Mouse (Mus musculus) forebrain, embryonic 16.5 days (tissue): ENCODE results near the gene Zdhhc14. TPM values are rescaled to one million over a fixed set of nuclear protein-coding genes. Genes with fewer than 3 reads are reported as not detected.

Experiments used
- ATAC-seq: fragments of 200-750 bp; cut with Nextera tagmentation; 2 replicates; pipeline ENCODE4 v1.8.0; 2017; ENCODE audit warnings: mild to moderate bottlenecking, moderate library complexity
- H3K27ac ChIP-seq: fragments of 300-500 bp; sonication (generic); 2 replicates; pipeline ENCODE4 v1.5.1; 2014; ENCODE audit warnings: low read length, control low read depth
- H3K27me3 ChIP-seq: fragments of 300-500 bp; sonication (generic); replicated peaks from 2 replicates; pipeline ENCODE4 v1.6.1; 2014; ENCODE audit warnings: low read length; ENCODE audit not compliant: control insufficient read depth, insufficient read depth
- H3K36me3 ChIP-seq: fragments of 300-500 bp; sonication (generic); 2 replicates; pipeline ENCODE4 v1.6.1; 2014; ENCODE audit not compliant: control insufficient read depth, insufficient read depth
- H3K4me1 ChIP-seq: fragments of 300-500 bp; sonication (generic); replicated peaks from 2 replicates; pipeline ENCODE4 v1.6.1; 2014; ENCODE audit warnings: low read length; ENCODE audit not compliant: control insufficient read depth, insufficient read depth
- H3K4me2 ChIP-seq: fragments of 300-500 bp; sonication (generic); 2 replicates; pipeline ENCODE4 v1.6.1; 2014; ENCODE audit warnings: mild to moderate bottlenecking, low read length, control low read depth
- H3K4me3 ChIP-seq: fragments of 300-500 bp; sonication (generic); replicated peaks from 2 replicates; pipeline ENCODE4 v1.5.1; 2014; ENCODE audit warnings: mild to moderate bottlenecking, low read length, control low read depth
- H3K9ac ChIP-seq: fragments of 300-500 bp; sonication (generic); replicated peaks from 2 replicates; pipeline ENCODE4 v1.6.1; 2014; ENCODE audit warnings: low read depth, low read length, control low read depth
- H3K9me3 ChIP-seq: fragments of 300-500 bp; sonication (generic); 2 replicates; pipeline ENCODE4 v1.6.1; 2016; ENCODE audit warnings: low read length; ENCODE audit not compliant: control insufficient read depth
- WGBS: fragments of 180-500 bp; shearing (Covaris S2); extraction: QIAGEN DNeasy Blood & Tissue Kit; methylation state at CpG from one replicate; pipeline ENCODE4 v1.1.7; 2014; 5-methylcytosine and 5-hydroxymethylcytosine counted together
- polyA plus RNA-seq: library from polyadenylated mRNA; unstranded; fragments of >200 nt; fragmentation: Nextera tagmentation; extraction: Ambion mirVana; gene quantifications from 2 replicates; pipeline ENCODE4 v1.2.1, GENCODE M21; 2015

The Zdhhc14 gene
- polyA plus RNA-seq, 1 experiment from 2014 or later = 8.1 TPM

DNA sequence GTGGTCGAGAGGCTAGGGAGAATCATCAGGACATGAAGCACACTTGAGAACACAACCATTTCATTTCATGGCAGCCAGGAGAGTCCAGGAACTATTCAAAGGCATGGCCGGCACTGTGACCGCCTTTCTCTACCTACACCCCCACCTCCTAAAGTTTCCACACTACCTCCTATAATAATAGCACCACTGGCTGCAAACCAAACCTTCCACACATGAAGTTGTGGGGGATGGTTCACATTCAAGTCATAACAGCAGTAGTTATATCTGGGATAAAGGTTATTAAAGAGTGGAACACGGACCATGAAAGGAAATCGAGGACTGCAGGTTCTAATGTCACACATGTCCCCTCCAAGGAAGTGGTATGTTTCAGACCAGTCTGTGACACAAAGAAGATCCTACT is 90.6 kb downstream of the Zdhhc14 start:
- H3K4me1 ChIP-seq = peaks cover 10% of the 10 kb centered on the region
- H3K9me3 ChIP-seq = no peaks in the 10 kb centered on the region
- H3K27me3 ChIP-seq = no peaks in the 10 kb centered on the region
- ATAC-seq = no peak
- no peak overlapping the region for H3K4me3 ChIP-seq
- 84% methylated on average over 5 of the region's 5 CpGs for WGBS
- no peak overlapping the region for H3K9ac ChIP-seq
- H3K36me3 ChIP-seq = no peaks in the 10 kb centered on the region
- no peak overlapping the region for H3K4me2 ChIP-seq
- H3K27ac ChIP-seq = no peak overlapping the region

DNA sequence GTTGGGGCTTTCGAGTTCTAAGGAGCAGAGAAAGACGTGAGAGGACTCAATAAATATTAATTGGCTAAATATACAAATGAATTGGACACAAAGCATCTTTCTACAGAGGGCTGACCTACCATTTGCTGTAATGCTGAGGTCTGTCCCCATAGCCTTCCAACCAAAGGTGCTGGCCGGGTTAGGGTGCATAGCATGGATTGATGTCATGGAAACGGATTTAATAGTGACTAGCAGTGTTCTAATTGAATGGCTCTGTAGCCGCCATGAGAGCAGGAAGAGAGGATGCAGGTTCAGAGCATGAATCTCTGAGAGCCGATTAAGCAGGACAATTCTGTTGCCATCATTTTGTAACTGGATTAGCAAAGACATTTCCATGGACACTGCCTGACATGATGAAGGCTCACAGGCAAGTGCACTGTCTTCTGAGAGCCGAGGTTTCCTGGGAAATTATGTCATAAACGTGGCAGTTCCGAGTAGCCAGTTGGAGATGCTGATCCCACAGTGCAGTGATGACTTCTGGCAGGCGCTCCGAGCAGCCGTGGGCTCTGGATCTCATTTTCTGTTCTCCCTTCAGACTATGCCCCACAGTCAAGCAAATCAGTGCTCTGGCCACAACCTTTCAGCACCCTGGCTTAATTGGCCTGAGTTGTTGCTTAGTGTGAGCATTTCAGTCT is 91.3 kb downstream of the Zdhhc14 start:
- 30% methylated on average over 12 of the region's 12 CpGs for WGBS

DNA sequence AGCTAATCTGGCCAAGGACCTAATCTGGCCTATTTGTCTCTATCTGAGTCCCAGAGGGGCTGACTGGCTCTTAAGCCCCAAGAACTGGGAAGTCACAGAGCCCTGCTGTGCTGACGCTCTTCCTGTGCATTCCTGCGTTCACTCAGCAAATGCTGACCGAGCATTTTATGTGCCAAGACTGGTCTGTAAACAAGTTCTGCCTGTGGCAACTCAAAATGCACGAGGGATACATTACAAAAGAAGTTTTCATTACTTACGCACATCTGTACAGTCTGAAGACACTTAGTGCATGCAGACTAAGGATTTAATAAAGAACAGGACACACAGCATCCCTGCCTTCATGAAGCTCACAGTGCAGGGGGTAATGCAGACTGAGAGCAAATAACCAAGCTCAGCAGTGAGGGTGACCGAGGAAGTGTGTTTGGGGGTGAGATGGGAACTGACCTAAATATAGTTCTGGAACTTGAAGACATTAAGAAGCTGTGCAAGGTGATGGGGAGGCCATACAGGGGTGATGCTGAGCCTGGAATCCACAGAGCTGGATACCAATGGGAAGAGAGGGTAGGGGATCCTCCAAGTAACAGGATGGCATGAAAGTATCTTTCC is 99.3 kb downstream of the Zdhhc14 start:
- H3K4me2 ChIP-seq = no peak overlapping the region
- ATAC-seq = no peak
- no peaks in the 10 kb centered on the region for H3K27me3 ChIP-seq
- H3K9me3 ChIP-seq = no peaks in the 10 kb centered on the region
- H3K4me1 ChIP-seq = no peaks in the 10 kb centered on the region
- H3K4me3 ChIP-seq = no peak overlapping the region
- 71% methylated on average over 6 of the region's 6 CpGs for WGBS
- no peaks in the 10 kb centered on the region for H3K36me3 ChIP-seq
- H3K9ac ChIP-seq = no peak overlapping the region
- H3K27ac ChIP-seq = no peak overlapping the region

More for the DNA sequence above, 91.3 kb downstream of the Zdhhc14 start:
- Histone ChIP-seq H3K27me3 (no peaks in the 10 kb centered on the region), H3K4me1 (peaks cover 10% of the 10 kb centered on the region), H3K36me3 (no peaks in the 10 kb centered on the region), H3K4me3 (no peak overlapping the region), H3K9me3 (no peaks in the 10 kb centered on the region), H3K27ac (no peak overlapping the region), H3K4me2 (0 out of 2 replicates have a peak overlapping the region, but pooled peaks have one; percentile 1), H3K9ac (no peak overlapping the region)
- peak; percentile 47; the same call in 1 of the 2 replicates for ATAC-seq

DNA sequence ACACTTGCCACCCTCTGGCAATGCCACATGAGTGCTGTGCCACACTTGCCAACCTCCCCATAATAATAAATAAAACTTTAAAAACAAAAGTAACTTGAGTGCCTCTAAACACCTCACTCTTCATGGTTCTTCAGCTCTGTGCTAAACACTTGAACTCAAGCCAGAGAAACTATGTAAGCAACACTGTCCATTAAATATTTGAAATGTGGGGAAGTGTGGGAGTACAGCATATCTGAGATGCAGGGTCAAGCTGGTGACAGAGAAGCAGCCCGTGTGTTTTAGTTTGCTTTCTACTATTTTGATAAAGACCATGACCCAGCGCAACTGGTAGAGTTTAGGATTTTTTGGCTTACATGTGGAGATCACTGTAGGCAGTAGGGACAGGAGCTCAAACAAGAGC is 100.7 kb downstream of the Zdhhc14 start:
- Histone ChIP-seq H3K27me3 (no peaks in the 10 kb centered on the region), H3K4me2 (no peak overlapping the region), H3K27ac (no peak overlapping the region), H3K9me3 (no peaks in the 10 kb centered on the region), H3K4me3 (no peak overlapping the region), H3K9ac (no peak overlapping the region), H3K36me3 (no peaks in the 10 kb centered on the region), H3K4me1 (no peaks in the 10 kb centered on the region)
- ATAC-seq = no peak
- 92% methylated on average over 2 of the region's 2 CpGs for WGBS

DNA sequence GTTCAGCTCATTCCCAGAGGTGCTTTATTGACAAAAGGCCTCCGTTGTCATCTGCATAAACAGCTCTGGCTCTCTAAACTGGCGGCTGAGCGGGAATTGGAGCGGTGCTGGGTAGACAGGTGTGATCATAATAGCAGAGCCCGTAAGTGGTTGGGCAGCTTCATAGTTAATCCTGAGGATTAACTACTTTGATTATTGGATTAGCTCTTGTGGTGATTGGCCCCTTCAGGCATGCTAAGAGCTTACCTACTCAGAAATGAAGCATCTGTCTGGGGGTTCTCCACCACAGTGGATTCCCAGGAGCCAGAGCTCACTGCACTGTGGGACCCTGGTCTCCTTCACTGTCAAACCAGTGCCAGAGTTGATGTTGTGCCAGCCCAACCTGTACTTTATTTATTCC is 102.7 kb downstream of the Zdhhc14 start:
- no peaks in the 10 kb centered on the region for H3K9me3 ChIP-seq
- no peaks in the 10 kb centered on the region for H3K27me3 ChIP-seq
- no peak overlapping the region for H3K9ac ChIP-seq
- H3K27ac ChIP-seq = no peak overlapping the region
- H3K4me2 ChIP-seq = no peak overlapping the region
- 29% methylated on average over 5 of the region's 5 CpGs for WGBS
- no peak overlapping the region for H3K4me3 ChIP-seq
- no peak for ATAC-seq
- H3K4me1 ChIP-seq = no peaks in the 10 kb centered on the region
- no peaks in the 10 kb centered on the region for H3K36me3 ChIP-seq

DNA sequence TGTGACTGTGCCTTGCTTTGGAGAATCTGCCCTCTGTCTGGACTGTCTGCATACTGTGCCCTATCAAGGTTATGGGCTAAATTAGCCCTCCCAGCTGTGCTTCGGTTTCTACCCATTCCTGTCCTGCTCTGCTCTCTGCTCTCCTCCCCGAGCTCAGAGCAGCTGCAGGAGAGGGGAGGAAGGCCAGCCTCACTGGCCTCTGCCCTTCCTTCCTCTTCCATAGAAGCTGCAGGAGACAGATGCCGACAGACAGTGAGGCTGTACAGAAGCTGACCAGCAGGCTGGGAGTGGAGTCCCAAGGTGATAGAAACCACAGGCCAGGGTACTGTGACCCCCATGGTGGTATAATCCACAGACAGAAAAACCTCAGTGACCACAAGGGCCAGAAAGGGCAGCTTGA is 104.1 kb downstream of the Zdhhc14 start:
- H3K4me3 ChIP-seq = no peak overlapping the region
- no peaks in the 10 kb centered on the region for H3K9me3 ChIP-seq
- no peak for ATAC-seq
- H3K27ac ChIP-seq = no peak overlapping the region
- H3K4me1 ChIP-seq = no peaks in the 10 kb centered on the region
- no peak overlapping the region for H3K4me2 ChIP-seq
- H3K9ac ChIP-seq = no peak overlapping the region
- H3K36me3 ChIP-seq = no peaks in the 10 kb centered on the region
- 70% methylated on average over 3 of the region's 3 CpGs for WGBS
- H3K27me3 ChIP-seq = no peaks in the 10 kb centered on the region

DNA sequence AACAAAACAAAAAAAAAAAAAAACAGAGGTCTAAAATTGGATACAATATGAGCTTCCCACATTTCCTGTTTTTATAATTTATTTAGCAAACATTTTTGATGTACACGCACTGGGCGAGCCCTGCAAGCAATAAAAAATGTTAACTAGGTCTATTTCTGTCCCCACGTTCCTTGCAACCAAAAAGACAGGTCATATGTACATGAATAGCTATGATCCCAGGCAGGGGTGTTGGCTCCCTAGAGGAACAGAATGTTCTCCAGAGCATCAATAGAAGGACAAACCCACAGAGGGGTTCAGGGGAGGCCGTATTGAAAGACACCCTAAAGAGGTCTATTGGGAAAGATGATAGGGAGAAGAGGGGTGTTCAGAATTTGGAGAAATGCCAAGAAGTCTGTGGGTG is 106.6 kb downstream of the Zdhhc14 start:
- WGBS = 76% methylated on average over 4 of the region's 4 CpGs
- no peak overlapping the region for H3K4me3 ChIP-seq
- H3K27ac ChIP-seq = no peak overlapping the region
- H3K4me2 ChIP-seq = no peak overlapping the region
- ATAC-seq = no peak
- H3K4me1 ChIP-seq = peaks cover 3% of the 10 kb centered on the region
- no peak overlapping the region for H3K9ac ChIP-seq
- H3K36me3 ChIP-seq = no peaks in the 10 kb centered on the region
- H3K27me3 ChIP-seq = no peaks in the 10 kb centered on the region
- H3K9me3 ChIP-seq = no peaks in the 10 kb centered on the region

DNA sequence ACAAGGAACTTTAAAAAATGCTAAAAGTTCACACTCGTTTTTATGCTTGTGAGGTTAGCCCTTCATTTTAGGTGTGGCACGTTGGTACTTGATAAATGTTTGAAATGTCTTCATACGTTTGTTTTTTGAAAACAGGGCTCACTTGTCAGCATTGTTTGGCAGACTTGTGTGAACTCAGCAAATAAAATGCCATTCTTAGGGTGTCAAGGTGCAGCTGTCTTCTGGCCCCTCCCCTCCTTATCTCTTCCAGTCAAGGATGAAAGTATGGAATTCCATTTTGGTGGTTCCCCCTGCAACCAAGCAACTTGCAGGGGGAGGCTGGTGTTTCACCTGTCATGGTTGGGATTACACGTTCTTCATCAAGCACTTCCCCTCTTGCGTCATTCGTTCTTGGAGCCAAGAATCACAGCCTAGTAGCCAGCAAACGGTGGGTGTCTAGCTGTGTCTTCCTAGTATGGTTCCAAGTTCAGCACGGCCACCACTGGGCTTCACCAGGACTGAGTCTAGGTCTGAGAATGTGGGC is 108.2 kb downstream of the Zdhhc14 start:
- 89% methylated on average over 8 of the region's 8 CpGs for WGBS
- no peaks in the 10 kb centered on the region for H3K36me3 ChIP-seq
- no peak overlapping the region for H3K27ac ChIP-seq

DNA sequence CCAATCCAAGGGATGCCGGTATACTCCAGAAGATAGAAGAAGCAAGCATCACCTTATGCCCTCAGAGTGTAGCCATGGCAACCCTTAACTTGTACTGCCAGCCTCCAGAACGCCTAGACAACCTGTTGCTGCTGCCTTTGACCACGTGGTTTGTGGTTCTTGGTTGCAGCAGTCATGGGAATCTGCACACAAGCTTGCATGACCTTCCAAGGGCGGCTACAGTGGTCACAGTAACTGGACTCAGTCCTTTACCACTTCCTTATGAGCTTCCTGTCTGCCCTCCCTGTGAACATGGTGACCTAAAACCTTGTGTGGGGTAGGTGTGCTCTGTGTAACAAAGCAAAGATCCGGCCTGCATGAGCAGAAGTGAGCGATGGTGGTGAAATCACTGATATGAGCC is 109.6 kb downstream of the Zdhhc14 start:
- no peak for ATAC-seq
- H3K4me1 ChIP-seq = peaks cover 15% of the 10 kb centered on the region
- 87% methylated on average over 6 of the region's 6 CpGs for WGBS
- no peaks in the 10 kb centered on the region for H3K27me3 ChIP-seq
- H3K9ac ChIP-seq = no peak overlapping the region
- no peak overlapping the region for H3K4me3 ChIP-seq
- no peaks in the 10 kb centered on the region for H3K36me3 ChIP-seq
- H3K4me2 ChIP-seq = no peak overlapping the region
- no peaks in the 10 kb centered on the region for H3K9me3 ChIP-seq
- no peak overlapping the region for H3K27ac ChIP-seq

More for the DNA sequence above, 108.2 kb downstream of the Zdhhc14 start:
- Histone ChIP-seq H3K4me1 (peaks cover 8% of the 10 kb centered on the region), H3K9ac (no peak overlapping the region), H3K9me3 (no peaks in the 10 kb centered on the region), H3K4me3 (no peak overlapping the region), H3K4me2 (no peak overlapping the region), H3K27me3 (no peaks in the 10 kb centered on the region)
- ATAC-seq = no peak
